Mouse (Mus musculus) kidney, adult 2 months (tissue): ENCODE data around the gene Tbc1d9. TPM values are rescaled to one million over a fixed set of nuclear protein-coding genes. Genes with fewer than 3 reads are reported as not detected.

ENCODE experiments used
- DNase-seq: peaks from one replicate; pipeline ENCODE4 v3.0.0; 2021
- H3K27ac ChIP-seq: fragments of 200-500 bp; 2 replicates; pipeline ENCODE4 v1.5.1; 2012; ENCODE audit warnings: low read depth, low read length, control low read depth, inconsistent platforms; ENCODE audit not compliant: insufficient read depth
- H3K27me3 ChIP-seq: fragments of 200-500 bp; replicated peaks from 2 replicates; pipeline ENCODE4 v1.6.1; 2012; ENCODE audit warnings: mild to moderate bottlenecking, moderate library complexity, low read length, inconsistent platforms; ENCODE audit not compliant: control insufficient read depth, insufficient read depth
- H3K36me3 ChIP-seq: fragments of 200-500 bp; 2 replicates; pipeline ENCODE4 v1.6.1; 2012; ENCODE audit warnings: mild to moderate bottlenecking, moderate library complexity, low read length, inconsistent platforms; ENCODE audit not compliant: control insufficient read depth, insufficient read depth
- H3K4me1 ChIP-seq: fragments of 200-500 bp; 2 replicates; pipeline ENCODE4 v1.6.1; 2011; ENCODE audit warnings: low read length; ENCODE audit not compliant: control insufficient read depth, insufficient read depth
- H3K4me3 ChIP-seq: fragments of 200-500 bp; 2 replicates; pipeline ENCODE4 v1.5.1; 2011; ENCODE audit warnings: mild to moderate bottlenecking, low read depth, low read length, control low read depth; ENCODE audit not compliant: insufficient read depth
- CTCF ChIP-seq: fragments of 200-500 bp; conservative IDR thresholded peaks from 2 replicates; pipeline ENCODE4 v1.5.1; 2011; ENCODE audit warnings: low read depth, mild to moderate bottlenecking, control low read depth, low read length, moderate library complexity, mixed read lengths; ENCODE audit not compliant: insufficient read depth, insufficient read length
- POLR2A ChIP-seq: fragments of 200-500 bp; IDR thresholded peaks from one replicate; pipeline ENCODE4 v1.6.1; 2011; ENCODE audit warnings: low read depth, low read length, control low read depth
- WGBS: fragments of 180-500 bp; shearing (Covaris S2); methylation state at CpG from one replicate; pipeline ENCODE4 v1.1.7; 2018; 5-methylcytosine and 5-hydroxymethylcytosine counted together
- polyA plus RNA-seq: library from polyadenylated mRNA; depleted of rRNA; stranded (reverse); fragments of >200 nt; gene quantifications from 2 replicates; pipeline ENCODE4 v1.2.3, GENCODE M21; 2012; rRNA removed

Tbc1d9 gene
- polyA plus RNA-seq = 3.8 and 5.1 TPM in 2 replicates

DNA sequence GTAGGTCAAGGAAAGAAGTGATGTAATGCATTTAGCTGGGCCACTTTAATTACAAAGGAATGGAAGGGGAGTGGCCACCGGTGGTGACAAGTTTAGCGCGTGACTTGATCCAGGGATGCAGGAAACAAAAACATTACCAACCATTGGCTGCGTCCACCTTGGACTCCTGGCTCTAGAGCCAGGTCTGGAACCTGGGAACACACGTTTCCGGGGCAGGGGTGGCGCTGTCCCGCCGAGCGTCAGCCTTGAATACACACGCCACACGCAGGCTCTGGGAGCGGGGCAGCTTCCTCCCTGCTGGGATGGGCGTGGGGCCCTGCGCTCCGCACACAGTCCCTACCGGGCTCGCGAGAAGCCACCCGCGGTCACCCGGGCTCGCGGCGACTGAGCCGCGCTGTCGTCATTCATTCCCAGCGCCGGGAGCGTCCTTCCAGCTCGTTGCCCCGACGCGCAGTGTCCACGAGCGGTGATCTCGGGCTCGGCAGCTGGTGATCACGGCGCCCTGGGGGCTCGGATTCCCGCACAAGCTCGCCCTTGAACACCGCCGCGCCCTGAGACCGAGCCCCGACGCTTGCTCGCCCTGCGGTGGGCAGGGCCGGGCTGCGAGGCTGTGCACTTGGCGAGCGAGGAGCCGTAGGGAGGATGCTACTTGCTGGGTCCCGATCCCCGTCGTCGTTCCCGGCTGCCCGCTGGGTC, at the start of gene Tbc1d9:
TSS of gene Tbc1d9 (plus strand) at position 118 of the 696 bp plus-strand sequence.
- Histone ChIP-seq H3K27me3 (no peaks in the 10 kb centered on the region), H3K27ac (peak within 1 kb of the TSS; percentile 37; the same call in 1 of the 2 replicates), H3K4me1 (no peaks in the 10 kb centered on the region; the same call in 1 of the 2 replicates), H3K36me3 (no peaks in the 10 kb centered on the region), H3K4me3 (peak within 1 kb of the TSS; percentile 56)
- whole genome bisulfite sequencing = under 1% methylated on average over 63 of the region's 63 CpGs
- TF ChIP-seq CTCF (no peak), POLR2A (no peak)
- DNase-seq = peak; percentile 75

DNA sequence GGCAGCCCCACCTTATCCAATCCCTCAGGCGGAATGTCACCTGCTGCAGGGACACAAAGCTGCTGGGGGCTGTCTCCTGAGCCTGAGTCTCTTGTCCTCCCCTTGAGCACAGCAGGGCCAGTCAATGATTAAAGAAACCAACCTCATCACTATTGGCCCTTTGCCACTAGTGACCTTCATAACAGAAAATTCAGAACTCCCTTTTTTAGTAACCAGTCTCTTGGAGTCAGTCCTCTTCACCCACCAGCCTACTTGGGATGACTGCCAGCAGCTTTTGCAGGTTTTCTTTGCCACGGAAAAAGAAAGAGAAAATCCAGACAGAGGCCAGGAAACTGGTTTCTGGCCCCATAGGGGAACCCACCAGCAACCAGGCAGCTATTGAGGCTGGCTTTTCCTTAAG, 30.1 kb upstream of the Tbc1d9 start:
- Histone ChIP-seq H3K27me3 (no peaks in the 10 kb centered on the region), H3K36me3 (no peaks in the 10 kb centered on the region), H3K4me3 (no peak overlapping the region), H3K4me1 (0 out of 2 replicates have a peak, but pooled peaks cover 5% of the 10 kb centered on the region), H3K27ac (no peak overlapping the region)
- 32% methylated on average over 2 of the region's 2 CpGs for WGBS
- no peak for TF ChIP-seq POLR2A
- TF ChIP-seq CTCF = no peak
- peak; percentile 64 for DNase-seq

DNA sequence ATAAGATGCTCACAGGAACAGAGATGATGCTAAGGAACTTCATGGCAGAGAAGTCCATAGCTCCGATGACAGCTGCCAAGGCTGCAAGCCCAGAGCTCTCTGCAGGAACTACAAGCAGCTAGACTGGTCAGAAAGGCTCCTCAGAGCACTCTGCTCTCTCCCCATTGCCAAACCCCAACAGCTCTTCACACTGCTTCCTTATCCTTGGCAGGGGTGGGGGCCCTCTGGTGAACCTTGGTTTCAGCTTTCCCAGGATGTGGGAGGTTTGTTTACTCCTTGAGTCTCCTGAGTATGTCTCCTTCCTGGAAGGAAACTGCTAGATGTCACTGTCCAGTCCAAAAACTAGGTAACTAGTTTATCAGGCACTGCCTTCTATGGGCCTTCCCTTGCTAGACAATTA, 25.1 kb upstream of the Tbc1d9 start:
- no peak for DNase-seq
- no peak for TF ChIP-seq CTCF
- TF ChIP-seq POLR2A = no peak
- Histone ChIP-seq H3K4me3 (no peak overlapping the region), H3K27ac (no peak overlapping the region), H3K27me3 (no peaks in the 10 kb centered on the region), H3K4me1 (0 out of 2 replicates have a peak, but pooled peaks cover 2% of the 10 kb centered on the region), H3K36me3 (no peaks in the 10 kb centered on the region)
- 61% methylated on average over 1 of the region's 1 CpGs for WGBS

GRCm38 (mm10) chr8:83140701-83141111, 24.4 kb upstream of the Tbc1d9 start:
- H3K27ac ChIP-seq = no peak overlapping the region

DNA sequence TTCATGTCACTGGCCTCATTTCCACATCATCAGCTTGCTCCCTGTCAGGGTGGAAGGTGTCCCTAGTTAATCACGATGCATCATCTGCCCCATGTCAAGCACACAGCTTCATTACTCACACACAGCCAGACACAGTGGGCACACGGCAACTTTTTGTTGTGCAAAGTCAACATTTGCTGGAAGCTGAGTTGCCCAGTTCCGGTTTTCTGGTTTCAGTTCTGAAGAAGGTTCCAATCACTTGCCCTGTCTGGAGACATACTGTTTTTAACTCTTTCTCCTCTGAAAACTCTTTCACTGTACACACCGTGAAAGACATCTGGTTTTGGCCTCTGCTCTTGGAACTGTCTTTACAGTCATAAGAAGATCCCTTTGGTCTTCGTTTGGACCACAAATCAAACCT, 23.8 kb upstream of the Tbc1d9 start:
- Histone ChIP-seq H3K36me3 (no peaks in the 10 kb centered on the region), H3K4me3 (no peak overlapping the region), H3K27ac (no peak overlapping the region), H3K27me3 (no peaks in the 10 kb centered on the region), H3K4me1 (no peaks in the 10 kb centered on the region)
- DNase-seq = no peak
- TF ChIP-seq POLR2A (no peak), CTCF (no peak)
- WGBS = 47% methylated on average over 5 of the region's 5 CpGs

More at GRCm38 (mm10) chr8:83140701-83141111, 24.4 kb upstream of the Tbc1d9 start:
- Histone ChIP-seq H3K27me3 (no peaks in the 10 kb centered on the region), H3K4me1 (0 out of 2 replicates have a peak, but pooled peaks cover 2% of the 10 kb centered on the region), H3K36me3 (no peaks in the 10 kb centered on the region), H3K4me3 (no peak overlapping the region)
- 66% methylated on average over 3 of the region's 3 CpGs for WGBS
- DNase-seq = no peak
- TF ChIP-seq POLR2A = no peak
- TF ChIP-seq CTCF = no peak

DNA sequence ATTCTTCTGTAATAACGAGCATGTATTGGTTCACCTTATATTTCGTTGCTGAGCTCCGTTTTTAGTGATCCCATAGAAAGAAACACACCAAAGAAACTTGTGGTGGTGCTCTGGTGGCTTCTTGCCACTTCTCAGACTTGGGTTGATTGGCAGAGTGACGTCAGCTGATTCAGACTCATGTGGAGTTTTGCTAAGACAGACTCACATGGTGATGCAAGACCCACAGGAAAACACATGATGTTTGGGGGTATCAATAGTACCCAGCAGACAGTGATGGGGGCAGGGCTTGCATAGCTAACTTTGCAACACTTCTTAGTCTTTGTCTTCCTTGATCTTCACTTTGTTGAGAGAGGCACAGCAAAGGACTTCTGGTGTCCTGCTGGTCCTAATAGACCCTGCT, 20.6 kb upstream of the Tbc1d9 start:
- TF ChIP-seq CTCF (no peak), POLR2A (no peak)
- Histone ChIP-seq H3K27me3 (no peaks in the 10 kb centered on the region), H3K27ac (no peak overlapping the region), H3K4me3 (no peak overlapping the region), H3K4me1 (no peaks in the 10 kb centered on the region), H3K36me3 (no peaks in the 10 kb centered on the region)
- WGBS = 92% methylated on average over 4 of the region's 4 CpGs
- DNase-seq = no peak

GRCm38 (mm10) chr8:83145421-83145820, 19.7 kb upstream of the Tbc1d9 start:
- 69% methylated on average over 3 of the region's 3 CpGs for WGBS
- Histone ChIP-seq H3K4me1 (no peaks in the 10 kb centered on the region), H3K27ac (no peak overlapping the region), H3K27me3 (no peaks in the 10 kb centered on the region), H3K36me3 (no peaks in the 10 kb centered on the region), H3K4me3 (no peak overlapping the region)
- DNase-seq = no peak
- TF ChIP-seq CTCF = no peak
